Comparison of ENCODE assay signal across 25 mouse cellular contexts in genomic region chr10:66131361-66131760, GRCm38 (mm10).
"Had no signal": no experiment of that assay in that cellular context is flagged by ENCODE, and none has a peak within 500 bp of the region (broad histone marks: within the 10 kb centered on the region; RNA-seq: fewer than 3 reads in every experiment).

No protein-coding gene starts in this region.

- DNase-seq: cerebellum, adult 18-20 months; cerebellum, adult 2 months; cerebellum, adult 8-10 months; cerebellum, adult 9-10 months; cerebellum, adult 9-11 months; cerebellum, postnatal 10 days; cerebellum, postnatal 14 days; cerebellum, postnatal 25 days; cerebellum, postnatal 36 days; embryo, embryonic 11 days; forebrain, postnatal 0 days; gastrocnemius, adult 2 months; gastrocnemius, postnatal 10 days; gastrocnemius, postnatal 14 days; gastrocnemius, postnatal 25 days; gastrocnemius, postnatal 36 days had no signal

- H3K27ac ChIP-seq: embryonic facial prominence, embryonic 10.5 days; embryonic facial prominence, embryonic 12.5 days; embryonic facial prominence, embryonic 13.5 days; embryonic facial prominence, embryonic 15.5 days; forebrain, embryonic 10.5 days; forebrain, embryonic 12.5 days; forebrain, embryonic 13.5 days; forebrain, embryonic 15.5 days; gastrocnemius, adult 2 months had no signal

- H3K4me2 ChIP-seq: embryonic facial prominence, embryonic 12.5 days; embryonic facial prominence, embryonic 13.5 days; embryonic facial prominence, embryonic 15.5 days; forebrain, embryonic 12.5 days; forebrain, embryonic 13.5 days; forebrain, embryonic 15.5 days had no signal

- H3K4me1 ChIP-seq: embryonic facial prominence, embryonic 12.5 days; embryonic facial prominence, embryonic 15.5 days; forebrain, embryonic 10.5 days; forebrain, embryonic 12.5 days had no signal

- H3K27me3 ChIP-seq: embryonic facial prominence, embryonic 12.5 days; embryonic facial prominence, embryonic 13.5 days; embryonic facial prominence, embryonic 15.5 days; forebrain, embryonic 12.5 days; forebrain, embryonic 13.5 days; forebrain, embryonic 15.5 days had no signal

- H3K9ac ChIP-seq: embryonic facial prominence, embryonic 12.5 days; embryonic facial prominence, embryonic 13.5 days; embryonic facial prominence, embryonic 15.5 days; forebrain, embryonic 12.5 days; forebrain, embryonic 13.5 days; forebrain, embryonic 15.5 days; forebrain, postnatal 0 days had no signal

- H3K9me3 ChIP-seq: embryonic facial prominence, embryonic 10.5 days; embryonic facial prominence, embryonic 12.5 days; embryonic facial prominence, embryonic 13.5 days; embryonic facial prominence, embryonic 15.5 days; forebrain, embryonic 10.5 days; forebrain, embryonic 12.5 days; forebrain, embryonic 13.5 days; forebrain, embryonic 15.5 days had no signal

- H3K4me3 ChIP-seq: embryonic facial prominence, embryonic 10.5 days; embryonic facial prominence, embryonic 12.5 days; embryonic facial prominence, embryonic 13.5 days; embryonic facial prominence, embryonic 15.5 days; erythroblast, embryonic 14.5 days; forebrain, embryonic 10.5 days; forebrain, embryonic 12.5 days; forebrain, embryonic 13.5 days; forebrain, embryonic 15.5 days; gastrocnemius, adult 2 months had no signal

- H3K36me3 ChIP-seq: embryonic facial prominence, embryonic 10.5 days; embryonic facial prominence, embryonic 12.5 days; embryonic facial prominence, embryonic 13.5 days; embryonic facial prominence, embryonic 15.5 days; forebrain, embryonic 10.5 days; forebrain, embryonic 12.5 days; forebrain, embryonic 15.5 days had no signal
